Mouse (Mus musculus): ENCODE measurements around the gene Zfp677. TPM values are rescaled to one million over a fixed set of nuclear protein-coding genes. Genes with fewer than 3 reads are reported as not detected.

The Zfp677 gene
- polyA plus RNA-seq, 1 experiment from 2014 or later: 5.9 TPM

Other genes with a start within 250 kb of the Zfp677 start
- not detected in 2 replicates for gene Vmn1r234, start 157.7 kb upstream of the Zfp677 start, polyA plus RNA-seq (2015; fragmentation: Nextera tagmentation; extraction: Ambion mirVana)
- gene Vmn1r235, start 127.3 kb upstream of the Zfp677 start, polyA plus RNA-seq (2015; fragmentation: Nextera tagmentation; extraction: Ambion mirVana): not detected in 2 replicates
- gene Vmn1r236, start 100.8 kb upstream of the Zfp677 start, polyA plus RNA-seq (2015; fragmentation: Nextera tagmentation; extraction: Ambion mirVana): not detected in 2 replicates
- gene Vmn1r237, start 71.9 kb upstream of the Zfp677 start, polyA plus RNA-seq (2015; fragmentation: Nextera tagmentation; extraction: Ambion mirVana): not detected in 2 replicates
- gene Zfp54, start 39.5 kb downstream of the Zfp677 start, polyA plus RNA-seq (2015; fragmentation: Nextera tagmentation; extraction: Ambion mirVana): 4.1 and 5.7 TPM in 2 replicates
- 13.0 and 16.0 TPM in 2 replicates for gene Zfp51, start 66.6 kb downstream of the Zfp677 start, polyA plus RNA-seq (2015; fragmentation: Nextera tagmentation; extraction: Ambion mirVana)
- 12.4 and 13.5 TPM in 2 replicates for gene Zfp53, start 105.2 kb downstream of the Zfp677 start, polyA plus RNA-seq (2015; fragmentation: Nextera tagmentation; extraction: Ambion mirVana)
- 3.1 and 3.2 TPM in 2 replicates for gene Zfp52, start 151.8 kb downstream of the Zfp677 start, polyA plus RNA-seq (2015; fragmentation: Nextera tagmentation; extraction: Ambion mirVana)
- gene Zfp948, start 183.3 kb downstream of the Zfp677 start, polyA plus RNA-seq (2015; fragmentation: Nextera tagmentation; extraction: Ambion mirVana): 20.9 and 24.0 TPM in 2 replicates

Measured in forebrain, embryonic 16.5 days (tissue).